Mouse (Mus musculus): ENCODE measurements around the gene Ahcyl1. TPM values are rescaled to one million over a fixed set of nuclear protein-coding genes. Genes with fewer than 3 reads are reported as not detected.
A peak's percentile ranks its signal among the peaks of the same experiment; 100 is the strongest.

Ahcyl1 gene
- polyA plus RNA-seq, 2 experiments, result 28.6 to 30.1 TPM

GRCm38 (mm10) chr3:107741387-107741786 lies 45.0 kb upstream of the Ahcyl1 start:
- Histone ChIP-seq H3K27ac (no peak overlapping the region), H3K9ac (replicated peaks) (no peak overlapping the region)
- ATAC-seq (ENCODE audit: insufficient read depth), result no peak

DNA sequence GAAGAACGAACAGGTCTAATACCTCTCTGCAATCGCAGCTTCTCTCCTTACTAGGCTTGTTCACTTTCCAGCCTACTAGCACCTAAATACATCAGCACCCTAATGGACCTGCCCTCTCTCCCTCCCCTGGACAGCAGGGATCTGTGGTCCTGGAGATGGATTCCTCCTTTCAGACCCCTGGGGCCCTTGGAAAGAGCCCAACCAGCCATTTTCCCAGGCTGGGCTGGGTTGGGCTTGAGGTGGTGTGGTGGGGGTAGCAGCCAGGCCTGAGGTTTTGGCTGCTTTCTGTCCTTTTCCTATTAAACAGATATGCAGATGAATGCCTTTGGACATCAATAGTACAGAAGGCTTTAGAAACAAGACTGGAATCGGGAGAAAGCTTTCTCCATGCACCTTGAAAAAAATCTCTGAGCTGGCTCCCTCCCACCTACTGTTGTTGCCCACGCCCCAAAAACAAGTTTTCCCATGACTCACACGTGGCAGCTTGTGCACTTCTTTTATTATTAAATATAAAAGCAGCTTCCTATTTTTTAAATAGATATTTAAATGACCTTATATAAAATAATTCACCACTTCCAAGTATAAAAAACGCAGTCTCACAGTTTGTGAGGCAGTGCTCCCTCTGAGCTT lies 44.3 kb upstream of the Ahcyl1 start:
- Histone ChIP-seq H3K27me3 (ENCODE audit: control insufficient read depth, insufficient read depth, low read length) (no peaks in the 10 kb centered on the region), H3K4me2 (ENCODE audit: low read depth) (no peak overlapping the region), H3K36me3 (replicated peaks; ENCODE audit: control insufficient read depth, insufficient read depth, low read depth) (no peaks in the 10 kb centered on the region), H3K4me1 (replicated peaks; ENCODE audit: control insufficient read depth in 2 of 2, insufficient read depth in 2 of 2, low read length in 1 of 2) (peaks cover 0 to 21% of the 10 kb centered on the region in 2 experiments; a peak in 2 of 4 replicates), H3K9ac (replicated peaks) (no peak overlapping the region), H3K4me3 (ENCODE audit: insufficient read depth in 1 of 2, low read depth in 2 of 2, low read length in 2 of 2) (no peak overlapping the region), H3K9me3 (ENCODE audit: control insufficient read depth, low read length) (no peaks in the 10 kb centered on the region), H3K27ac (no peak overlapping the region)
- DNase-seq (ENCODE audit: low read depth in 3 of 3, low spot score in 3 of 3) (peak in 1 of 3 experiments; percentile 29), ATAC-seq (ENCODE audit: insufficient read depth) (0 out of 2 replicates have a peak, but pooled peaks have one; percentile 28)
- TF ChIP-seq CTCF (IDR thresholded peaks at IDR 0.05; ENCODE audit: low read depth) (no peak), EP300 (IDR thresholded peaks at IDR 0.05; ENCODE audit: low read depth) (no peak)
- 21% methylated on average over 6 of the region's 6 CpGs for WGBS (ENCODE audit: insufficient replicate concordance)

More at GRCm38 (mm10) chr3:107741387-107741786, 45.0 kb upstream of the Ahcyl1 start:
- no peaks in the 10 kb centered on the region for H3K27me3 ChIP-seq (ENCODE audit: control insufficient read depth, insufficient read depth, low read length)
- TF ChIP-seq CTCF (IDR thresholded peaks at IDR 0.05; ENCODE audit: low read depth), result no peak
- no peak for TF ChIP-seq EP300 (IDR thresholded peaks at IDR 0.05; ENCODE audit: low read depth)
- no peak for DNase-seq (ENCODE audit: low read depth in 3 of 3, low spot score in 3 of 3)
- no peaks in the 10 kb centered on the region for H3K9me3 ChIP-seq (ENCODE audit: control insufficient read depth, low read length)
- H3K4me1 ChIP-seq (replicated peaks; ENCODE audit: control insufficient read depth in 2 of 2, insufficient read depth in 2 of 2, low read length in 1 of 2), result peaks cover 0 to 21% of the 10 kb centered on the region in 2 experiments; a peak in 2 of 4 replicates
- no peak overlapping the region for H3K4me2 ChIP-seq (ENCODE audit: low read depth)
- no peak overlapping the region for H3K4me3 ChIP-seq (ENCODE audit: insufficient read depth in 1 of 2, low read depth in 2 of 2, low read length in 2 of 2)
- no peaks in the 10 kb centered on the region for H3K36me3 ChIP-seq (replicated peaks; ENCODE audit: control insufficient read depth, insufficient read depth, low read depth)

DNA sequence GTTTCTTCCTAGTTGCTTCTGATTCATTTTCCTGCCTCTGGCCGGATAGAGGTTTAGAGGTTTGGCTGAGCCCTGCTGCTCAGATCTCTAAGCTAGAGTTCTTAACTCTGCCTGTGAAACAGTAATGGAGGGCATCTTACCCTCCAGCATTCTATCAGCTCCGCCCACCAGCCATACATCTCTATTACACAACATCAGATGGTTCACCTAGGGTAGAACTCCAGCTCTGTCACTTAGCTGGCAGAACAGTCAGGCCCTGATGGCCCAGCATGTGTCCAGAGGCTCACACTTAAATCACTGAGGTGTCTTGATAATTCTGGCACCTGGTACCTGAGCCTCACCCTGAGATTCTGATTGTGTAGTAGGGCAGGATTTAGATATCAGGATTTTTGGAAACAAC lies 43.6 kb upstream of the Ahcyl1 start:
- Histone ChIP-seq H3K36me3 (replicated peaks; ENCODE audit: control insufficient read depth, insufficient read depth, low read depth) (no peaks in the 10 kb centered on the region), H3K9me3 (ENCODE audit: control insufficient read depth, low read length) (no peaks in the 10 kb centered on the region), H3K27ac (no peak overlapping the region), H3K4me3 (ENCODE audit: insufficient read depth in 1 of 2, low read depth in 2 of 2, low read length in 2 of 2) (no peak overlapping the region), H3K4me2 (ENCODE audit: low read depth) (no peak overlapping the region), H3K4me1 (replicated peaks; ENCODE audit: control insufficient read depth in 2 of 2, insufficient read depth in 2 of 2, low read length in 1 of 2) (peaks cover 0 to 21% of the 10 kb centered on the region in 2 experiments; a peak in 2 of 4 replicates), H3K27me3 (ENCODE audit: control insufficient read depth, insufficient read depth, low read length) (no peaks in the 10 kb centered on the region), H3K9ac (replicated peaks) (no peak overlapping the region)
- 58% methylated on average over 2 of the region's 2 CpGs for WGBS (ENCODE audit: insufficient replicate concordance)
- no peak for ATAC-seq (ENCODE audit: insufficient read depth)
- TF ChIP-seq EP300 (IDR thresholded peaks at IDR 0.05; ENCODE audit: low read depth) (no peak), CTCF (IDR thresholded peaks at IDR 0.05; ENCODE audit: low read depth) (no peak)
- DNase-seq (ENCODE audit: low read depth in 3 of 3, low spot score in 3 of 3), result no peak

DNA sequence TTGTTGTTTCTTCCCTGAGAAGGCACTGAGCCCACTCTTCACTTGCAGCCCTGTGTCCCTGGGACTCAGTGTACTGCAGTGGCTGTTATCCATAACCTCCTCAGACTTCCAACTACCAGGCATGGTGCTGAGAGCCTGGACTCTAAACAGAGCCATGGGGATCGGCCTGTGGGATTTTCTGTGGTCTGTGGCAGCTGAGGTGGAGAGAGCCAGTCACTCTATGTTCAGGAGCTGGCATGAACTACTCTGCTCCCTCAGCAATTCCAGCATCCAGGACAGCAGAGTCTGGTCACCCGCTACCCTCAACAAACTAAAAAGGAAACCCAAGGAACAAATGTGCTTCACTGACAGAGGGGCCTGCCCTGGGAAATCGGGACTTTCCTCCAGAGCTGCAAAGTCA lies 43.1 kb upstream of the Ahcyl1 start:
- H3K4me1 ChIP-seq (replicated peaks; ENCODE audit: control insufficient read depth in 2 of 2, insufficient read depth in 2 of 2, low read length in 1 of 2), result peaks cover 0 to 21% of the 10 kb centered on the region in 2 experiments; a peak in 2 of 4 replicates
- no peak for TF ChIP-seq CTCF (IDR thresholded peaks at IDR 0.05; ENCODE audit: low read depth)
- no peak for TF ChIP-seq EP300 (IDR thresholded peaks at IDR 0.05; ENCODE audit: low read depth)
- H3K27ac ChIP-seq, result no peak overlapping the region
- WGBS (ENCODE audit: insufficient replicate concordance), result 54% methylated on average over 3 of the region's 3 CpGs
- no peak for ATAC-seq (ENCODE audit: insufficient read depth)
- H3K4me3 ChIP-seq (ENCODE audit: insufficient read depth in 1 of 2, low read depth in 2 of 2, low read length in 2 of 2), result no peak overlapping the region
- no peak overlapping the region for H3K4me2 ChIP-seq (ENCODE audit: low read depth)
- DNase-seq (ENCODE audit: low read depth in 3 of 3, low spot score in 3 of 3), result no peak
- no peaks in the 10 kb centered on the region for H3K36me3 ChIP-seq (replicated peaks; ENCODE audit: control insufficient read depth, insufficient read depth, low read depth)
- H3K9ac ChIP-seq (replicated peaks), result no peak overlapping the region
- H3K27me3 ChIP-seq (ENCODE audit: control insufficient read depth, insufficient read depth, low read length), result no peaks in the 10 kb centered on the region
- H3K9me3 ChIP-seq (ENCODE audit: control insufficient read depth, low read length), result no peaks in the 10 kb centered on the region

DNA sequence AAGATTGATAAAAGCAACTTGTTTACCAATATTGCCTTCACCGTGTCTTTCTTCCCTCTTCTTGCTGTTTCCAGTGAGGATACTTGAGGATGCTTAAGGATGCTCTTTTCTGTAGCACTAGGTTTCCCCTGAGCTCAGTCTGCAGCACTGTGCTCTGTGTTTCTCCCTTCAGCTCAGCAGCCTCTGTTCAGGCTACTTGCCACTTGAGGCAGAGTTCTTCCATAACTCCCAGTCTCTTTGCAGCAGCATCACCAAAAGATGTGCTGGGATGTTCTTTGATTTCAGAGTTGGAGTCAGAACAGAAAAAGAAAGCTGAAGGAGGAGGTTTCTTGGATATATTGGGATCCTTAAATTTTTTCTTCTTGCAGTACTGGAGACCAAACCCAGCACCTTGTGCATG lies 42.3 kb upstream of the Ahcyl1 start:
- H3K4me2 ChIP-seq (ENCODE audit: low read depth), result no peak overlapping the region
- no peak overlapping the region for H3K4me3 ChIP-seq (ENCODE audit: insufficient read depth in 1 of 2, low read depth in 2 of 2, low read length in 2 of 2)
- no peaks in the 10 kb centered on the region for H3K27me3 ChIP-seq (ENCODE audit: control insufficient read depth, insufficient read depth, low read length)
- peaks cover 0 to 16% of the 10 kb centered on the region in 2 experiments; a peak in 2 of 4 replicates for H3K4me1 ChIP-seq (replicated peaks; ENCODE audit: control insufficient read depth in 2 of 2, insufficient read depth in 2 of 2, low read length in 1 of 2)
- DNase-seq (ENCODE audit: low read depth in 3 of 3, low spot score in 3 of 3) (no peak), ATAC-seq (ENCODE audit: insufficient read depth) (no peak)
- H3K36me3 ChIP-seq (replicated peaks; ENCODE audit: control insufficient read depth, insufficient read depth, low read depth), result no peaks in the 10 kb centered on the region
- H3K27ac ChIP-seq, result no peak overlapping the region
- H3K9ac ChIP-seq (replicated peaks), result no peak overlapping the region
- H3K9me3 ChIP-seq (ENCODE audit: control insufficient read depth, low read length), result no peaks in the 10 kb centered on the region
- TF ChIP-seq EP300 (IDR thresholded peaks at IDR 0.05; ENCODE audit: low read depth), result no peak
- TF ChIP-seq CTCF (IDR thresholded peaks at IDR 0.05; ENCODE audit: low read depth), result no peak
- 55% methylated on average over 1 of the region's 1 CpGs for WGBS (ENCODE audit: insufficient replicate concordance)
